Mouse (Mus musculus) kidney, embryonic 14.5 days (tissue): Measurements from ENCODE around the gene Map3k20. TPM values are rescaled to one million over a fixed set of nuclear protein-coding genes. Genes with fewer than 3 reads are reported as not detected.

Experiments used
- ATAC-seq: fragments of 200-750 bp; cut with Nextera tagmentation; 2 replicates; pipeline ENCODE4 v1.8.0; 2017; ENCODE audit warnings: moderate number of reproducible peaks, mild to moderate bottlenecking, moderate TSS enrichment, moderate library complexity; ENCODE audit not compliant: low FRiP score, low TSS enrichment
- H3K27ac ChIP-seq: fragments of 300-500 bp; sonication (generic); 2 replicates; pipeline ENCODE4 v1.5.1; 2014; ENCODE audit warnings: low read depth, mild to moderate bottlenecking, low read length, moderate library complexity, mixed read lengths
- H3K27me3 ChIP-seq: fragments of 300-500 bp; sonication (generic); 2 replicates; pipeline ENCODE4 v1.6.1; 2014; ENCODE audit warnings: mild to moderate bottlenecking, low read length; ENCODE audit not compliant: control insufficient read depth, insufficient read depth
- H3K36me3 ChIP-seq: fragments of 300-500 bp; sonication (generic); 2 replicates; pipeline ENCODE4 v1.6.1; 2014; ENCODE audit warnings: low read length, mixed read lengths; ENCODE audit not compliant: control insufficient read depth, insufficient read depth
- H3K4me1 ChIP-seq: fragments of 300-500 bp; sonication (generic); 2 replicates; pipeline ENCODE4 v1.6.1; 2014; ENCODE audit warnings: low read length, mixed read lengths; ENCODE audit not compliant: control insufficient read depth, insufficient read depth
- H3K4me2 ChIP-seq: fragments of 300-500 bp; sonication (generic); replicated peaks from 2 replicates; pipeline ENCODE4 v1.6.1; 2014; ENCODE audit warnings: low read depth, mild to moderate bottlenecking, low read length
- H3K4me3 ChIP-seq: fragments of 300-500 bp; sonication (generic); 2 replicates; pipeline ENCODE4 v1.5.1; 2014; ENCODE audit warnings: mild to moderate bottlenecking, low read length
- H3K9ac ChIP-seq: fragments of 300-500 bp; sonication (generic); 2 replicates; pipeline ENCODE4 v1.6.1; 2014; ENCODE audit warnings: low read depth, mild to moderate bottlenecking, low read length, moderate library complexity
- H3K9me3 ChIP-seq: fragments of 300-500 bp; sonication (generic); 2 replicates; pipeline ENCODE4 v1.6.1; 2016; ENCODE audit warnings: low read length; ENCODE audit not compliant: control insufficient read depth
- WGBS: fragments of 180-500 bp; shearing (Covaris S2); extraction: QIAGEN DNeasy Blood & Tissue Kit; methylation state at CpG from one replicate; pipeline ENCODE4 v1.1.7; 2014; 5-methylcytosine and 5-hydroxymethylcytosine counted together
- polyA plus RNA-seq: library from polyadenylated mRNA; unstranded; fragments of >200 nt; fragmentation: Nextera tagmentation; extraction: Ambion mirVana; gene quantifications from 2 replicates; pipeline ENCODE4 v1.2.1, GENCODE M21; 2014

Gene Map3k20
- polyA plus RNA-seq, 1 experiment from 2014 or later: 15.7 TPM

DNA sequence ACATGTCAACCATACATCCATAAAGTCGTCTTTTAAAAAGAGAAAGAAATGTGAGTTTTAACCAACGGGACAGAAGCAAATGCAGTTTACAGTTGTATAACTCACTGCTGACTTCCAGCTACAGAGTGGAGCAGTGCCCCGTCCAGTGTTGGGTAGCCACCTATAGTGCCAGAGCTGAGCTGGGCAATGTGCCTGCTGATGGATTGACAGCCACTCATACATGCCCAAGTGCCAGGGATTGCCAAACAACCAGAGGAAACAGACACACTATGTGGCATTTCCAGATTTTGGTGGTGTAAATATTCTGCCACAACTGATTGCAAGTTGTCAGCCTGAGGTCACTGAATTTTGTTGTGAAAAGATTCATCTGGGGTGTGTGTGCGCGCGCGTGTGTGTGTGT lies 139.2 kb downstream of the Map3k20 start:
- no peak for ATAC-seq
- 81% methylated on average over 7 of the region's 7 CpGs for WGBS
- H3K9me3 ChIP-seq: no peaks in the 10 kb centered on the region

DNA sequence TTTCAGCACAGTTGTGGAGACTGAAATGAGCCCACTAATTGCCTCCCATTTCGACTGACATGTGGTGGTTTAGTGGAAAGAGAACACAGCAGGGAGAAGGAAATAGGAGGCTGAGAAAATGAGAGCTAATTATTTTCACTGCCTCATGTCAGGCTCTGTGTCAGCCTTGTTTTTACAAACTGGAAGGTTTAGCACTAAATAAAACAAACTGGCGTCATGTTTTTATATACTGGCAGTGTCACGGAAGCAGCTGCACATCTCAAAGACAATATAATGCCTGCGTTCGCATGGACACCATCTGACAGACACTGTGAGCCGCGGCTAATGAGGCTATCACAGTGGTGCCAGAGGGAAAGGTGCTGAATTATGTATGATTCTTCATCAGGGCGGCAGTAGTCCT lies 141.3 kb downstream of the Map3k20 start:
- 22% methylated on average over 8 of the region's 8 CpGs for WGBS
- Histone ChIP-seq H3K4me1 (no peaks in the 10 kb centered on the region), H3K9ac (no peak overlapping the region), H3K27me3 (no peaks in the 10 kb centered on the region), H3K4me2 (no peak overlapping the region), H3K4me3 (no peak overlapping the region), H3K9me3 (no peaks in the 10 kb centered on the region), H3K27ac (no peak overlapping the region), H3K36me3 (no peaks in the 10 kb centered on the region)
- ATAC-seq: no peak

More for the DNA sequence above, 139.2 kb downstream of the Map3k20 start:
- no peaks in the 10 kb centered on the region for H3K36me3 ChIP-seq
- H3K4me3 ChIP-seq: no peak overlapping the region
- no peak overlapping the region for H3K9ac ChIP-seq
- H3K27me3 ChIP-seq: no peaks in the 10 kb centered on the region
- H3K4me1 ChIP-seq: no peaks in the 10 kb centered on the region
- no peak overlapping the region for H3K4me2 ChIP-seq
- no peak overlapping the region for H3K27ac ChIP-seq

DNA sequence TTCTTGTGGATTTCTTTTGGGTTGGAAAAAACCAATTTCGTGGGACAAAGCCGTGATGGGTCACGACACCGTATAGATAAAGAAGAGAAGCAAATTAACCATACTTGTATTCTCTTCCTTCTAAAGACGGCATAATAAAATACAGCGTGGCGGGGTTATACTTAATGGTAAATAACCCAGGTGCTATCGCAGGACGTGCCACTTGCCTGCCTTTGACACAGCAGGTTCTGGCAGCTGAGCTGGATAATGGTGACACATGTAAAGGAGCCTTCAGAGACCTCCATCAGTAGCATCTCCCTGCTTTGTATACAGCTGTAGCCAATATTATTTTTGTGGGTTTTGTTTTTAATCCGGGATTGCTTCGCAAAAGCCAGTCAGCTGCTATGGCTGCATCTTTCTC lies 141.9 kb downstream of the Map3k20 start:
- H3K27me3 ChIP-seq: no peaks in the 10 kb centered on the region
- ATAC-seq: no peak
- H3K4me1 ChIP-seq: no peaks in the 10 kb centered on the region
- 72% methylated on average over 11 of the region's 11 CpGs for WGBS
- no peak overlapping the region for H3K4me2 ChIP-seq
- H3K9me3 ChIP-seq: no peaks in the 10 kb centered on the region
- H3K9ac ChIP-seq: no peak overlapping the region
- no peak overlapping the region for H3K27ac ChIP-seq
- no peaks in the 10 kb centered on the region for H3K36me3 ChIP-seq
- no peak overlapping the region for H3K4me3 ChIP-seq

DNA sequence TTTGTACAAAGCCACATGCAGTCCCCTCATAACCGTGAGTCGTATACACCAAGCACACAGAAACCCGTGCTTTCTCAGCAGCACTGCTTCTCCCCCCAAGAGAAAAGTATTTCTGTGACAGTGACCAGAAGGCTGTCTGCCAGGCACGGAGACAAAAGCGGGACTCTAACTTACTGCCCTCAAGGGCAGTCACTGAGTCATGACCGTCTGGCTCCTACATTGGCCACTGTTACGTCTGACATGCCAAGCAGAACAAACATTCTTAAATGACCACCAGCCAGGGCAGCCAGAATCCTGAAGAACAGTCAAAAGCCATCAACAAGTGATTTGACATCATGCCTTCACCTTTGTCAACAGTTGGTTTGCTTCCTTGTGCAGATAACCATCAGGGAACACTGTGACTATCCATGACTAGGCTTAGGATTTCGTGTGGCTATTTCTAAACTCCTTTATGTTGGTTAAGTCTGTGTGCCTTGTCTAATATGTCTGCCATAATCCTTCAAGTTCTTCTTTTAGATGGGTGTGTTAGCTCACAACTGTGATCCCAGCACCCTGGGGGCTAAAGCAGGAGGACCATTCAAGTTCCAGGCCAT lies 153.6 kb downstream of the Map3k20 start:
- H3K4me1 ChIP-seq: no peaks in the 10 kb centered on the region; the same call in 1 of the 2 replicates
- ATAC-seq: no peak; the same call in 1 of the 2 replicates
- H3K4me3 ChIP-seq: no peak overlapping the region
- no peaks in the 10 kb centered on the region for H3K9me3 ChIP-seq
- H3K4me2 ChIP-seq: no peak overlapping the region
- no peaks in the 10 kb centered on the region for H3K27me3 ChIP-seq
- WGBS: 43% methylated on average over 8 of the region's 8 CpGs
- H3K9ac ChIP-seq: no peak overlapping the region
- H3K27ac ChIP-seq: no peak overlapping the region
- H3K36me3 ChIP-seq: no peaks in the 10 kb centered on the region

DNA sequence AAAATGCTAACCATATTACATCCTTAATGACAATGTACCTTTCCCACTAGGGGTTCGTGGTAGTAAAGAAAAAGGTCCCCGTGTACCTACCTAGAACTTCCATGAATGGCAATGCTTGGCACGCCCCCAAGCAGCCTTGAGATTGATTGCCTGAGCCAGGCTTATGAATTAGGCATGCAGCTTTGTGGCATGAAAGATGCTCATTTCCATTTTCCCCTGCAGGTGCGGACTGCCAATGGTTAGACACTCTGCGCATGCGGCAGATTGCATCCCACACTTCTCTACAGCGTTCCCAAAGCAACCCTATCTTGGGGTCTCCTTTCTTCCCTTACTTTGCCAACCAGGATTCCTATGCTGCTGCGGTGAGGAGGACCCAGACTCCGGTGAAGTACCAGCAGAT lies 155.6 kb downstream of the Map3k20 start:
- H3K4me1 ChIP-seq: no peaks in the 10 kb centered on the region; the same call in 1 of the 2 replicates
- no peaks in the 10 kb centered on the region for H3K36me3 ChIP-seq
- 93% methylated on average over 9 of the region's 9 CpGs for WGBS
- no peaks in the 10 kb centered on the region for H3K27me3 ChIP-seq
- H3K9me3 ChIP-seq: no peaks in the 10 kb centered on the region
- ATAC-seq: no peak
- no peak overlapping the region for H3K4me2 ChIP-seq
- no peak overlapping the region for H3K9ac ChIP-seq
- H3K4me3 ChIP-seq: no peak overlapping the region
- no peak overlapping the region for H3K27ac ChIP-seq

DNA sequence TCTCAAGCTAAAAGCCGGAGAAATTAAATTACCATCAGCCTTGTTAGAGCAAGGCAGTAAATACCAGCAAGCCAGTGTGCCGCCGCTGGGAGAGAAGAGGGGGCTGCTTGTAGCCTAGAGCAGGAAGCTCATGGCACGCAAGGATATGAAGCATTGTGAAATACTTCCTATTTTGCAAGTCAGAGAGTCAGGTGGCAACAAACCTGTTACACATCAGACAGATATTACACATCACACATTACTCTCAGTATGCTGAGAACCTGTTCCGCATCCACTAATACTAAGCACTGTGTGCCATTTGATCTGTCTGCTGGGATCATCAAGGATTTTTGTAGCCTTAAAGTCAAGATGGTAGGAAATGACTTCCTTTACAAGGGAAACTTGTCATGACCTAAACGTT lies 157.4 kb downstream of the Map3k20 start:
- Histone ChIP-seq H3K27ac (no peak overlapping the region), H3K27me3 (no peaks in the 10 kb centered on the region), H3K4me1 (no peaks in the 10 kb centered on the region; the same call in 1 of the 2 replicates), H3K4me3 (no peak overlapping the region), H3K36me3 (no peaks in the 10 kb centered on the region), H3K9me3 (no peaks in the 10 kb centered on the region), H3K9ac (no peak overlapping the region), H3K4me2 (no peak overlapping the region)
- 80% methylated on average over 6 of the region's 6 CpGs for WGBS
- no peak for ATAC-seq

DNA sequence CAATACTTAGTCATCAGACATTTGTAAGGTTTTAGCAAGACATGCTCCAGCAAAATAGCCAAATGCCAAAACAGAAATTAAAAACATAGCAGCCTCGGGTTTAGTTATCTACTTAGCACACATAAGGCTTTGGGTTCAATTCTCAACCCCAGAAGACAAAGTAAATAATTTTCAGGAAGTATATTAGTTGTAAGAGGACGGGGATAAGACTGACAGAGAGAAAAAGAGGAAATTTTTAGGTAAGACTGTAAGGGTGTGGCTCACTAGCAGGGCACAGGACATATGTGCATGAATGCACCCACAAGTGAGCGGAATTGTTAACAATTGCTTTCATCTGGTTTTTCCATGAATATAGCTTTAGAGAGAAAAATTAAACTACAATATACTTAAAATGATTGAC lies 158.5 kb downstream of the Map3k20 start:
- no peaks in the 10 kb centered on the region for H3K36me3 ChIP-seq
- no peak overlapping the region for H3K4me2 ChIP-seq
- no peaks in the 10 kb centered on the region for H3K9me3 ChIP-seq
- no peak overlapping the region for H3K4me3 ChIP-seq
- H3K27me3 ChIP-seq: no peaks in the 10 kb centered on the region
- ATAC-seq: no peak
- WGBS: 87% methylated on average over 3 of the region's 3 CpGs
- no peaks in the 10 kb centered on the region; the same call in 1 of the 2 replicates for H3K4me1 ChIP-seq
- no peak overlapping the region for H3K9ac ChIP-seq
- no peak overlapping the region for H3K27ac ChIP-seq

DNA sequence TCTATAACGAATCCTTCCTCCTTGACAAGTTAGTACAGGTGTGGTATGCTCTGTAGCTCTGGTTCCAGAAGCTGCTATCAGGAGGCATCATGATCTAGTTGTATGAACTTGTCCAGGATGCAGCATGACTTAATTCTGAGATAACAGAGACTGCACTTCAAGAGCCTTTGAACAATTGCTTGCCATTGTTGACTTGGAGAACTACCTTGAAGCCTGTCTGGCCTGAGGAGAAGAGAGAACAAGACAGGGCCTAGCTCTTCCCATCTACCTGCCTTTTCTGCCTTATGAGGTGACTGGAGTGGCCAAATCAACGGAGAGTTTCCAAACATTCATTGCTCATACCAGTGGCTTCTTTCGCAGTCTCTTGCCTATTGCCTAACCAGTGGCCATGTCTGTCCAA lies 160.7 kb downstream of the Map3k20 start:
- H3K4me3 ChIP-seq: no peak overlapping the region
- H3K27me3 ChIP-seq: no peaks in the 10 kb centered on the region
- no peaks in the 10 kb centered on the region for H3K4me1 ChIP-seq
- 94% methylated on average over 3 of the region's 3 CpGs for WGBS
- no peaks in the 10 kb centered on the region for H3K36me3 ChIP-seq
- no peaks in the 10 kb centered on the region for H3K9me3 ChIP-seq
- no peak overlapping the region for H3K4me2 ChIP-seq
- H3K27ac ChIP-seq: no peak overlapping the region
- H3K9ac ChIP-seq: no peak overlapping the region
- ATAC-seq: no peak

DNA sequence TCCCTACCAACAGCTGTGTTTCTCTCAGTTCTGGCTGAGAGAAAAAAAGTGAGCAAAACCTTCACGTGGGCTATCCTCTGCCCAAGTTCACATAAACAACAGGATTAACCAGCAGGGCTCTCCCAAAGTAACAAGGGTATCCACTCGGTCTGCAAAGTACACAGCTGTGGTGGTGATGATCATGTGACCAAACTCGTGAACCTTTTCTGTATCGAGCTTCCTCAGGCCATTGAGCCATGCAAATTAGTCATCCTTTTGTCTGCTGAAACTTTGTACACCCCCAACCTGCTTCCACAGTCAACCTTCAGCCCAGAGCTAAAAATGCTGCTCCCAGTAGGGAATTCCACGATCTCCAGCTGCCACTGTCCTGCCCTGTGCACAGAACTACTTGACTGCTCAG lies 161.2 kb downstream of the Map3k20 start:
- H3K9me3 ChIP-seq: no peaks in the 10 kb centered on the region
- no peaks in the 10 kb centered on the region for H3K36me3 ChIP-seq
- H3K4me3 ChIP-seq: no peak overlapping the region
- no peak overlapping the region for H3K9ac ChIP-seq
- no peaks in the 10 kb centered on the region for H3K4me1 ChIP-seq
- no peaks in the 10 kb centered on the region for H3K27me3 ChIP-seq
- no peak overlapping the region for H3K27ac ChIP-seq
- ATAC-seq: no peak
- 59% methylated on average over 5 of the region's 5 CpGs for WGBS
- no peak overlapping the region for H3K4me2 ChIP-seq
